Mouse (Mus musculus) heart, adult 2 months (tissue): ENCODE measurements around the gene Trim2.

Source experiments
- CTCF ChIP-seq: fragments of 200-600 bp; IDR thresholded peaks from 2 replicates; pipeline ENCODE4 v1.8.1; 2022; ENCODE audit warnings: antibody characterized with exemption, mild to moderate bottlenecking, moderate library complexity
- POLR2A ChIP-seq: fragments of 200-500 bp; IDR thresholded peaks from 2 replicates; pipeline ENCODE4 v1.6.1; 2011; ENCODE audit warnings: mild to moderate bottlenecking, low read depth, low read length, control low read depth; ENCODE audit not compliant: insufficient read depth

DNA sequence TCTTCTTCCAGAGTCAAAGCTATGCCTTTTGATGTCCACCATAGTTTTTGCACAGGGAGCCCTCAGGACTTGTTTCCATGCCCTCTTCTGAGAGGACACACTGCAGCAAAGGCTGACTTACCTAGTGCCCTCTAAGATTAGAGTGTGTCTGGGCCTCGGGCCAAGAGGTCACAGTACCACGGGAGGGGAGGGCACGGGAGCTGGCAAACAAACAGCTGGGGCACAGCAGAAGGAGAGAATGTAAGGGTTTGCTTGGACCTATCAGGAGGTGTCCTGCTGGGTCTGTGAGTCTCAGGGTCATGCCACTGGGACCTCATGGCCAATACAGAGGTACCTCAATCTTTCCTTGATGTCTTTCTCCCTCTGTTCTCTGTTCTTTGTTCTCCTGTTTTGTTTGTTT lies 75.7 kb downstream of the Trim2 start:
- TF ChIP-seq POLR2A (no peak), CTCF (no peak)
